Mouse (Mus musculus): ENCODE measurements around the gene Dcdc2a.

The Dcdc2a gene

GRCm38 (mm10) chr13:25055873-25056667, at the start of gene Dcdc2a:
Gene Dcdc2a, plus strand, starts transcription at chr13:25056004.
- DNase-seq (ENCODE audit: extremely low spot score) = peak; percentile 32

DNA sequence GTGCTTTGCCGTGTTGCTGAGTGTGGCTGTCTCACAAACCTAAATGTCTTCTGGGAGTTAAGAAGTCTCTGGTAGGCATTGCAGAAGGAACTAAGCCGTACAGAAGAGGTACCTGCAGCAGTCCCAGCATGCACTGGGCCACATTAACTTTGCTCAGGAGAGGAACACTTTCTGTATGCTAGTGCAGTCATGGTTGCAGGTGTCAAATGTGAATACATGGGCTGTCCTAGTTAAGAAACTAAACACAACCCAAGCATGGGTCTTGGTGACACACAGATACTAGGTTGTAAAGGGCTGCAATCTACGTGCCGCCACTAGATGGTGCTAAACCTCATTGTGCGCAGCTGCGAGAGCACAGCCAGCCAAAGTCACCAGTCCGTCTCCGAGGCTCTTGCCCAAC, 48.7 kb upstream of the Dcdc2a start:
- DNase-seq (ENCODE audit: extremely low spot score) = no peak

GRCm38 (mm10) chr13:25018316-25018715, 37.5 kb upstream of the Dcdc2a start:
- no peak for DNase-seq (ENCODE audit: extremely low spot score)

GRCm38 (mm10) chr13:25019793-25020539, 35.8 kb upstream of the Dcdc2a start, which contains the start of gene Mrs2:
Gene Mrs2, minus strand, starts transcription at chr13:25020379.
- peak; percentile 89 for DNase-seq (ENCODE audit: extremely low spot score)

GRCm38 (mm10) chr13:25020540-25020892, 35.3 kb upstream of the Dcdc2a start:
- no peak for DNase-seq (ENCODE audit: extremely low spot score)

DNA sequence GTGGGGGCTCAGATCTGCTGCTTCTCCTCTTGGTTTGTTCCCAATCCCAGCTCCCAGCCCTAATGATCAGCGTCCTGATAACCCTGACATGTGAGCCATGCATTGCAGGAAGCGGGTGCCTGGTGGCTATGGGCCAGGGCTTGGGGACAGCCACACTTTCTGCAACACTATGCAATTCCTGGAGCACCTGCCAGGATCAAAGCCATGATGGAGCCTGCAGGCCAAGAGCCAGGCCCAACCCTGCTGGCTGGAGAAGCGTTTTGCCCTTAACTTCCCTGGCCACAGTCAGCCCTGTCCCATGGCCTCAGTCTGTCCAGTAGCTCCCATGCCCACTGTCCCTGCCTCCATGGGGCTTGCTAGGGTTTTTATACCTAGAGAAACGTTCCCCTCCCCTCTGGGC, 33.4 kb upstream of the Dcdc2a start:
- DNase-seq (ENCODE audit: extremely low spot score) = no peak

DNA sequence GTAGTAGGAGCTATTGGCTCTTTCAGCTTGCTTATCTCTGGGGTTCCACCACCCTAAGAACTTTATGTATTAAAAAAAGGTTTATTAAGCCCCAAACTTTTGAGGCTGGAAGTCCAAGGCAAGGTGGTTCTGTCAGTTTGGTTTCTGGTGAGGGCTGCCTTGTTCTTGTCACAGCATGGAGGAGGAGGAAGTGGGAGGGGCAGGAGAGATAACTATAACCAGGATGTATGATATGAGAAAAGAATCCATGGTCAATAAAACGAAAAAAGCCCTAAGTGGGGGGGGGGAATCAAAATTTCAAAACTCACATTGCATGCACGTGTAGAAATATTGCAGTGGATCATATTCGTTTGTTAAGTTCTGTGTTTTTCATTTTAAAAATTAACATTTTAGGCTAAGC, 32.7 kb upstream of the Dcdc2a start:
- no peak for DNase-seq (ENCODE audit: extremely low spot score)

- DNase-seq (ENCODE audit: extremely low spot score) = peak; percentile 22
These were observed 31.1 kb upstream of the Dcdc2a start for GRCm38 (mm10) chr13:25024655-25025054.

DNA sequence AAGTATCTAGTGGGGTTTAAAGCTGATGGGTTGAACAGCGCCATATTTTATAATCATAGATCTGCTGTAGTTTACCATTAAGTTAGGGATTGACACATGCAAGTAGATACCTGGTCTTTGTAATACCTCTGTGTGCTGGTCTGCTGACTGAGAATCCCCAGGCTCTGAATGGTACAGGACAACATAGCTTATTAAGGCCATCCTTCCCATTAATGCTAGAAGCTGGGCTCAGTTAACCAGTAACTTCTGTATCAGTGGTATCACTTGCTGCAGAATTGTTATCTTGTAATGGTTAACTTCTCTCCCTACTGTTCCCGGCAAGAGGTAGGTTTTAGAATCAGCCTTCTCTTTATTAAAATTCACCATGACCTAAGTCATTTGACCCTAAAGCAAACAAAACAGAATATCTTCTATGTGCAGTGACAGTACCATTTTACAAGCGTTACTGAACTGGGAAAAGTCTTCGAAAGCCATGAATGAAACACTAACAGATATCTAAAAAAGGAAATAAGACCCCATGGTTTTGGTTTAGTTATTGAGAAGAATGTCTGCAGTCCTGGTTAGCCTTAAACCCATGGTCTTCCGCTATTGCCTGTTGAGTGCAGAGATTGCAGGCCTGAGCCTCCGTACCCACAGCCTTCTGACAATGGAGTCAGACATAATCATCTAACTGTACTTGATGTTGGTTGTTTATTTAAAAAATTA, 29.2 kb upstream of the Dcdc2a start:
- DNase-seq (ENCODE audit: extremely low spot score) = no peak

DNA sequence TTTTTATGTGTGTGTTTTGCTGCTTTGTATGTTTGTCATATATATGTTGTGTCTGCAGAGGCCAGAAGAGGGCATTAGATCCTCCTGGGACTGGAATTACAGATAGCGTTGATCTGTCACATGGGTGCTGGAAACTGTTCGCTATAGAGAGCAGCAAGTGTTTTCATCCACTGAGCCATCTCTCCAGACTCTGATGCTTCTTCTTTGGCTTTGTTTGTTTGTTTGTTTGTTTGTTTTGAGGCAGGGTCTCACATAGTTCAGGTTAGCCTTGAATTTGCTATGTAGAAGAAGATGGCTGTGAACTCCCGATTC, 28.7 kb upstream of the Dcdc2a start:
- no peak for DNase-seq (ENCODE audit: extremely low spot score)

- DNase-seq (ENCODE audit: extremely low spot score) = no peak
These were observed 16.3 kb upstream of the Dcdc2a start for GRCm38 (mm10) chr13:25039488-25039887.

GRCm38 (mm10) chr13:25052671-25053070, 3.1 kb upstream of the Dcdc2a start:
- no peak for DNase-seq (ENCODE audit: extremely low spot score)

GRCm38 (mm10) chr13:25055111-25055554, 671 bp upstream of the Dcdc2a start:
- peak; percentile 87 for DNase-seq (ENCODE audit: extremely low spot score)

DNA sequence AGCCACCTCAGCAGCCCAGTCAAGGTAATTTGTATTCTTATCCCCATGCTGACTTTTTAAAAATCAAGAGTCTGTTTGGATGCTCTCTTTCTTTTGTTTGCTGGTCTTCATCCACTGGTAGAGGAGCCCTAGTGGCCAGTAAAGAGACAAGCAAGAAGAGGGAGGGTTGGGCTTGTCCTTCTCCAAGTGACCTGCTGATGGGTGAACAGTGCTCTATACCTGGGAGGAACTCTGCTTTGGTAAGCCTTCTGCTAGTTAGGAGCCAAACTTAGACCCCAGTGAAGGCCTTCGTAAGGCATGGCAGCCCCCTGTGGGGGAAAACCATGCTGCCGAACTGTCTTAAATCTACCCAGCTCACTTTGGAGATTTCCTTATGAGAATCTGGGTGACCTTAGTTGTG, 10.9 kb downstream of the Dcdc2a start:
- no peak for DNase-seq (ENCODE audit: extremely low spot score)

GRCm38 (mm10) chr13:25067183-25067582, 11.4 kb downstream of the Dcdc2a start:
- no peak for DNase-seq (ENCODE audit: extremely low spot score)

DNA sequence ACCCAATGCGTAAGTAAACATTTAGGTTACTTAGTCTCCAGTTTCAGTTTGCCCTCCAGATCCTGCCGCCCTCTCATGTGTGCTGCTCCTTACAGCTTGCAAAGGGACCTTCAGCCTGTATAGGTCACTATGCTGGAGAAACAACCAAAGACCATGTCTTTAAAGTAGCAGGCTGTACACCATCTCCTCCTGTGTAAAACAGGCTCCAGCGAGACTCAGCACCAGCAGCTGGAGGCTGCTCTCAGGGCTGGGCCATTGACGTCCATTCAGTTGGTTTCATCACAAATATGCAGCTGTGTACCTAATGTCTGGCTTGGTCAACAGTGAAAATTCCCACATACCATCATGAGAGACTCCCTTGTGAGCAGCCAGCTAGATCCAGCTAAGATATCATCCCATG, 14.0 kb downstream of the Dcdc2a start:
- DNase-seq (ENCODE audit: extremely low spot score) = no peak

GRCm38 (mm10) chr13:25070791-25071190, 15.0 kb downstream of the Dcdc2a start:
- no peak for DNase-seq (ENCODE audit: extremely low spot score)

GRCm38 (mm10) chr13:25077262-25077661, 21.5 kb downstream of the Dcdc2a start:
- DNase-seq (ENCODE audit: extremely low spot score) = peak; percentile 54

- peak; percentile 49 for DNase-seq (ENCODE audit: extremely low spot score)
These were observed 27.4 kb downstream of the Dcdc2a start for GRCm38 (mm10) chr13:25083144-25083572.

DNA sequence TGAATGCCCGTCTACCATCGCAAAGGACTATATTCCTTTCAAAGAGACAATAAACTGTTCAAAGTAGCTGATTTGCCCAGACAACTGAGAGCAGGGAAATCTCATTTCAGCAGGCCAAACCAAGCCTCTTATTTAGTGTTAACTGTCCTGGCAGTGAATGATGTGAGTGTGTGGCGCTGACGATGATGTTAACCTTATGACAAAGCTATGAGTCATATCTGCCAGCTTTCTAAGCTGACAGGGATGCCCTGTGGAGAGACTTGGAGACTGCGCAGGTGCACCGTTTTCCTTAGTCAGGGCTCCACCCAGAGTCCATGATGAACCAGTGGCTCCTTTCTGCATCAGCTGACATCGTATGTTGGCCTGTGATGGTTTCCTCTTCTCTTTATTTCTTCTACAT, 29.3 kb downstream of the Dcdc2a start:
- DNase-seq (ENCODE audit: extremely low spot score) = no peak

- DNase-seq (ENCODE audit: extremely low spot score) = no peak
These were observed 35.5 kb downstream of the Dcdc2a start for GRCm38 (mm10) chr13:25091347-25091746.

- DNase-seq (ENCODE audit: extremely low spot score) = no peak
These were observed 38.0 kb downstream of the Dcdc2a start for GRCm38 (mm10) chr13:25093776-25094175.

GRCm38 (mm10) chr13:25094381-25094780, 38.6 kb downstream of the Dcdc2a start:
- no peak for DNase-seq (ENCODE audit: extremely low spot score)

Measured in embryo, embryonic 9.5 days (tissue).